Mouse (Mus musculus) erythroid progenitor cell, adult 5-6 weeks (primary cell): ENCODE measurements at regions not wholly inside any gene's neighbourhood (a gene's known extent, or its start where the extent isn't known, plus 50 kb on each side); places are given as distances from the start of the nearest gene placed in this dataset.

Experiments
- ATAC-seq: replicated peaks from 2 replicates; pipeline ENCODE4 v1.8.0; 2016; ENCODE audit warnings: moderate number of reproducible peaks, mild to moderate bottlenecking, moderate TSS enrichment, inconsistent platforms; ENCODE audit not compliant: poor library complexity, low FRiP score, severe bottlenecking

- ATAC-seq = no peak
Observed at GRCm38 (mm10) chr14:36646237-36646636, 322.3 kb downstream of the Ccser2 start.

- ATAC-seq = no peak
Observed at GRCm38 (mm10) chr14:36624822-36625221, 343.8 kb downstream of the Ccser2 start.

- no peak for ATAC-seq
Observed at GRCm38 (mm10) chr14:36624134-36624533, 344.4 kb downstream of the Ccser2 start.

GRCm38 (mm10) chr14:36623036-36623435 lies 345.5 kb downstream of the Ccser2 start:
- ATAC-seq = no peak

GRCm38 (mm10) chr14:36618459-36619085 lies 350.0 kb downstream of the Ccser2 start:
- ATAC-seq = peak; percentile 30; the same call in 1 of the 2 replicates

GRCm38 (mm10) chr14:36617987-36618386 lies 350.6 kb downstream of the Ccser2 start:
- ATAC-seq = no peak

GRCm38 (mm10) chr14:36614926-36615325 lies 353.7 kb downstream of the Ccser2 start:
- no peak for ATAC-seq

- ATAC-seq = peak; percentile 42; the same call in 1 of the 2 replicates
Observed at GRCm38 (mm10) chr14:36612860-36613259, 355.7 kb downstream of the Ccser2 start.

GRCm38 (mm10) chr14:36584065-36584635 lies 384.4 kb downstream of the Ccser2 start:
- no peak for ATAC-seq

- ATAC-seq = no peak
Observed at GRCm38 (mm10) chr14:36583338-36584064, 385.1 kb downstream of the Ccser2 start.

GRCm38 (mm10) chr14:36563229-36563865 lies 405.2 kb downstream of the Ccser2 start:
- no peak for ATAC-seq

- no peak for ATAC-seq
Observed at GRCm38 (mm10) chr14:36537402-36537801, 431.2 kb downstream of the Ccser2 start.

GRCm38 (mm10) chr14:36527310-36527709 lies 432.6 kb downstream of the 4930474N05Rik start:
- no peak for ATAC-seq

- no peak for ATAC-seq
Observed at GRCm38 (mm10) chr14:36525591-36526037, 430.9 kb downstream of the 4930474N05Rik start.

GRCm38 (mm10) chr14:36502076-36502994 lies 407.6 kb downstream of the 4930474N05Rik start:
- ATAC-seq = no peak

GRCm38 (mm10) chr14:36499323-36499722 lies 404.6 kb downstream of the 4930474N05Rik start:
- ATAC-seq = no peak

- no peak for ATAC-seq
Observed at GRCm38 (mm10) chr14:36485499-36485898, 390.8 kb downstream of the 4930474N05Rik start.

GRCm38 (mm10) chr14:36471617-36472016 lies 376.9 kb downstream of the 4930474N05Rik start:
- ATAC-seq = no peak

GRCm38 (mm10) chr14:36470362-36470761 lies 375.6 kb downstream of the 4930474N05Rik start:
- ATAC-seq = no peak
